Mouse (Mus musculus): ENCODE results near the gene Cryba1.
"Not testable (repeated sequence)": the region's sequence is repeated elsewhere in the genome, so short reads cannot be mapped to it uniquely, and the experiment has no call there.

The Cryba1 gene

GRCm38 (mm10) chr11:77725183-77725582, at the start of gene Cryba1:
Cryba1 (minus strand) TSS chr11:77725283.
- no peak for DNase-seq (ENCODE audit: extremely low read depth, insufficient read length, low spot score)

- DNase-seq (ENCODE audit: extremely low read depth, insufficient read length, low spot score): no peak
Measured at GRCm38 (mm10) chr11:77771879-77772713, 47.0 kb upstream of the Cryba1 start.

GRCm38 (mm10) chr11:77770346-77770745, 45.3 kb upstream of the Cryba1 start:
- DNase-seq (ENCODE audit: extremely low read depth, insufficient read length, low spot score): no peak

- no peak for DNase-seq (ENCODE audit: extremely low read depth, insufficient read length, low spot score)
Measured at GRCm38 (mm10) chr11:77769496-77769895, 44.4 kb upstream of the Cryba1 start.

GRCm38 (mm10) chr11:77766351-77767001, 41.4 kb upstream of the Cryba1 start:
- DNase-seq (ENCODE audit: extremely low read depth, insufficient read length, low spot score): peak; percentile 43

- no peak for DNase-seq (ENCODE audit: extremely low read depth, insufficient read length, low spot score)
Measured at GRCm38 (mm10) chr11:77765459-77765777, 40.3 kb upstream of the Cryba1 start.

- DNase-seq (ENCODE audit: extremely low read depth, insufficient read length, low spot score): no peak
Measured at GRCm38 (mm10) chr11:77764694-77765458, 39.8 kb upstream of the Cryba1 start.

GRCm38 (mm10) chr11:77763673-77764340, 38.7 kb upstream of the Cryba1 start:
- peak; percentile 73 for DNase-seq (ENCODE audit: extremely low read depth, insufficient read length, low spot score)

- DNase-seq (ENCODE audit: extremely low read depth, insufficient read length, low spot score): peak; percentile 86
Measured at GRCm38 (mm10) chr11:77762783-77763672, 37.9 kb upstream of the Cryba1 start, which contains the start of gene Myo18a. Myo18a (plus strand) TSS chr11:77763246.

GRCm38 (mm10) chr11:77760031-77760430, 34.9 kb upstream of the Cryba1 start:
- DNase-seq (ENCODE audit: extremely low read depth, insufficient read length, low spot score): no peak

- DNase-seq (ENCODE audit: extremely low read depth, insufficient read length, low spot score): no peak
Measured at GRCm38 (mm10) chr11:77753469-77753868, 28.4 kb upstream of the Cryba1 start.

GRCm38 (mm10) chr11:77752525-77752924, 27.4 kb upstream of the Cryba1 start:
- no peak for DNase-seq (ENCODE audit: extremely low read depth, insufficient read length, low spot score)

- no peak for DNase-seq (ENCODE audit: extremely low read depth, insufficient read length, low spot score)
Measured at GRCm38 (mm10) chr11:77748996-77749395, 23.9 kb upstream of the Cryba1 start.

- not testable (repeated sequence) for DNase-seq (ENCODE audit: extremely low read depth, insufficient read length, low spot score)
Measured at GRCm38 (mm10) chr11:77747103-77747502, 22.0 kb upstream of the Cryba1 start.

- DNase-seq (ENCODE audit: extremely low read depth, insufficient read length, low spot score): no peak
Measured at GRCm38 (mm10) chr11:77746652-77747051, 21.6 kb upstream of the Cryba1 start.

GRCm38 (mm10) chr11:77743966-77744365, 18.9 kb upstream of the Cryba1 start:
- no peak for DNase-seq (ENCODE audit: extremely low read depth, insufficient read length, low spot score)

GRCm38 (mm10) chr11:77738555-77738954, 13.5 kb upstream of the Cryba1 start:
- DNase-seq (ENCODE audit: extremely low read depth, insufficient read length, low spot score): no peak

GRCm38 (mm10) chr11:77737289-77737688, 12.2 kb upstream of the Cryba1 start:
- peak; percentile 23 for DNase-seq (ENCODE audit: extremely low read depth, insufficient read length, low spot score)

- DNase-seq (ENCODE audit: extremely low read depth, insufficient read length, low spot score): peak; percentile 23
Measured at GRCm38 (mm10) chr11:77728587-77728986, 3.5 kb upstream of the Cryba1 start.

GRCm38 (mm10) chr11:77724766-77725165, 317 bp downstream of the Cryba1 start:
- no peak for DNase-seq (ENCODE audit: extremely low read depth, insufficient read length, low spot score)

Measured in 3134 (cell line).